Mouse (Mus musculus) stomach, postnatal 0 days (tissue): ENCODE data around the gene Efs. TPM values are rescaled to one million over a fixed set of nuclear protein-coding genes. Genes with fewer than 3 reads are reported as not detected.

Experiments used
- ATAC-seq: fragments of 200-750 bp; cut with Nextera tagmentation; 2 replicates; pipeline ENCODE4 v1.8.0; 2017; ENCODE audit not compliant: low FRiP score, low TSS enrichment
- DNase-seq: peaks from one replicate; pipeline ENCODE4 v3.0.0-alpha.2; 2016; ENCODE audit warnings: low spot score
- H3K27ac ChIP-seq: fragments of 300-500 bp; sonication (generic); replicated peaks from 2 replicates; pipeline ENCODE4 v1.5.1; 2014; ENCODE audit warnings: mild to moderate bottlenecking, control low read depth
- H3K27me3 ChIP-seq: fragments of 300-500 bp; sonication (generic); 2 replicates; pipeline ENCODE4 v1.6.1; 2014; ENCODE audit warnings: low read length; ENCODE audit not compliant: control insufficient read depth, insufficient read depth
- H3K36me3 ChIP-seq: fragments of 300-500 bp; sonication (generic); 2 replicates; pipeline ENCODE4 v1.6.1; 2014; ENCODE audit warnings: low read length, mixed read lengths; ENCODE audit not compliant: control insufficient read depth, insufficient read depth
- H3K4me1 ChIP-seq: fragments of 300-500 bp; sonication (generic); replicated peaks from 2 replicates; pipeline ENCODE4 v1.6.1; 2014; ENCODE audit warnings: antibody characterized with exemption; ENCODE audit not compliant: control insufficient read depth, insufficient read depth
- H3K4me2 ChIP-seq: fragments of 300-500 bp; sonication (generic); replicated peaks from 2 replicates; pipeline ENCODE4 v1.6.1; 2014; ENCODE audit warnings: low read depth, mild to moderate bottlenecking, control low read depth, moderate library complexity
- H3K4me3 ChIP-seq: fragments of 300-500 bp; sonication (generic); 2 replicates; pipeline ENCODE4 v1.5.1; 2014; ENCODE audit warnings: low read depth, low read length, control low read depth
- H3K9ac ChIP-seq: fragments of 300-500 bp; sonication (generic); 2 replicates; pipeline ENCODE4 v1.6.1; 2014; ENCODE audit warnings: mild to moderate bottlenecking, low read length, control low read depth, mixed read lengths
- H3K9me3 ChIP-seq: fragments of 300-500 bp; sonication (generic); 2 replicates; pipeline ENCODE4 v1.6.1; 2016; ENCODE audit warnings: low read length; ENCODE audit not compliant: control insufficient read depth
- CTCF ChIP-seq: IDR thresholded peaks from 2 replicates; pipeline ENCODE4 v1.5.1; 2016; ENCODE audit warnings: antibody characterized with exemption, low read depth, mild to moderate bottlenecking, moderate library complexity
- EP300 ChIP-seq: optimal IDR thresholded peaks from 2 replicates; pipeline ENCODE3; 2016; ENCODE audit warnings: antibody characterized with exemption
- WGBS: fragments of 180-500 bp; shearing (Covaris S2); extraction: QIAGEN DNeasy Blood & Tissue Kit; methylation state at CpG from one replicate; pipeline ENCODE4 v1.1.7; 2014; 5-methylcytosine and 5-hydroxymethylcytosine counted together
- polyA plus RNA-seq: library from polyadenylated mRNA; unstranded; fragments of >200 nt; fragmentation: Nextera tagmentation; extraction: Ambion mirVana; gene quantifications from 2 replicates; pipeline ENCODE4 v1.2.1, GENCODE M21; 2015

The Efs gene
- polyA plus RNA-seq, 1 experiment from 2014 or later = 14.1 TPM

DNA sequence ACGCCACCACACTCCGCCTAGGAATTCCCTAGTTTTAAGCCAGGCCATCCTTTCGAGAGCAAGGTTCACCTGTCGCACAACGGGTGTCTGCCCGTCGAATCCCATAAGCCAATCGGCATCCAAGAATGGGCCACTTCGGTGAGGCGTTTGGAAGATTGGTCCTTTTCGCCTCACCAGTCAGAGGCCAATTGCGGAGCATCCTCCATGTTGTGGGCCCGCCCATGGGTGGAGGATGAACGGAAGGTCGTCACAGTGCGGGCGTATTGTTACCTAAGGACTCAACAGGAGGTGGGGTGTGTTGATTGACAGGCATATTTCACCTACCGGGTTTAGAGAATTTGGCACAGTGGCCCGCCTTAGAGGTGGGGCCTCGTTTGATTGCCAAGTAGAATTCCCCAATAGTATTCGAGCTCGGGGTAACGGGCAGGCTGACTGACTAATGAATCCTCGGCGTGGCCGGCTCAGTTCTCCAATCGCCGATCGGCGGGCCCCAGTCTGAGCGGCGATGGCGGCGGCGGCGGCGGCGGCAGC, 32.2 kb downstream of the Efs start:
- Histone ChIP-seq H3K4me3 (peak overlapping the region; percentile 98), H3K9ac (peak overlapping the region; percentile 99), H3K4me1 (peaks cover 3% of the 10 kb centered on the region; the same call in 1 of the 2 replicates), H3K9me3 (no peaks in the 10 kb centered on the region), H3K27me3 (no peaks in the 10 kb centered on the region), H3K27ac (peak overlapping the region; percentile 97), H3K36me3 (peaks cover 9% of the 10 kb centered on the region; the same call in 1 of the 2 replicates), H3K4me2 (peak overlapping the region; percentile 48)
- ATAC-seq (peak; percentile 98), DNase-seq (peak; percentile 98)
- 0% methylated on average over 38 of the region's 38 CpGs for WGBS
- peak; percentile 92 for TF ChIP-seq EP300
- TF ChIP-seq CTCF = 0 out of 2 replicates have a peak, but pooled peaks have one; percentile 9

DNA sequence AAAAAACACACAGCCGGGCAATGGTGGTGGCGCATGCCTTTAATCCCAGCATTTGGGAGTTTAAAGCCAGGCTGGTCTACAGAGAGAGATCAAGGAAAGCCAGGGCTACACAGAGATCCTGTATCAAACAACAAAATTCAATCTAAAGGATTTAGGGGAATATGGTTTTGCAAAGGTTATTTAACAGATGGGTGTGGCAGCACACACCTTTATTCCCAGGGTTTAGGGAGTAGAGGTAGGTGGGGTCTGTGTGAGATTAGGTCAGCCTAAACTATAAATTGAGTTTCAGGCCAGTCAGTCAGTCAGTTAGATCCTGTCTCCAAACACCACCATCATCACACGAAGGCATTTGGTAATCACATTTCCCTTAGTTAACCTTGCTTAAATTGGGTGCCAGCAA, 33.7 kb downstream of the Efs start, which contains the start of gene Pabpn1:
TSS of gene Pabpn1 (plus strand) at position 301 of the 400 bp plus-strand sequence.
- TF ChIP-seq CTCF (no peak), EP300 (no peak)
- H3K9me3 ChIP-seq = no peaks in the 10 kb centered on the region
- 89% methylated on average over 3 of the region's 3 CpGs for WGBS
- peaks cover 3% of the 10 kb centered on the region; the same call in 1 of the 2 replicates for H3K4me1 ChIP-seq
- H3K27ac ChIP-seq = peak within 1 kb of the TSS; percentile 75
- H3K4me3 ChIP-seq = peak within 1 kb of the TSS; percentile 98
- H3K36me3 ChIP-seq = 0 out of 2 replicates have a peak, but pooled peaks cover 4% of the 10 kb centered on the region
- no peak for DNase-seq
- H3K4me2 ChIP-seq = peak within 1 kb of the TSS; percentile 48
- no peak within 1 kb of the TSS for H3K9ac ChIP-seq
- no peak for ATAC-seq
- no peaks in the 10 kb centered on the region for H3K27me3 ChIP-seq

DNA sequence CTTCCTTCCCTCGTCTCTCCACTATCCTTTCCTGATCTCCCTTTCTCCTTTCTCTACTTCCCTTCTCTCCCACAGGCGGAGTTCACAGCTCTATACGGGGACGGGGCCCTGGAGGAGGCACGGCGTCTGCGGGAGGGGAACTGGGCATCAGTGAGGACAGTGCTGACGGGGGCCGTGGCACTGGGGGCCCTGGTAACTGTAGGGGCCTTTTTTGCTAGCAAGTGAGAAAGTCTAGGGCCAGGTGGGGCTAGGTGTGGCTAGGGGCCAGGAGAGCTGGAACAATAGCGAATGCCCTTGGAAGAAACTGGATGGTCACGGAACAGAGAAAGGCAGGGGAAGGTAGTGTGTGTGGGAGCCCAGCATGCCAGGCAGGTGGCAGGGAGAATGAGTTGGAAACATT, 40.6 kb downstream of the Efs start:
- WGBS = 88% methylated on average over 9 of the region's 11 CpGs
- H3K9ac ChIP-seq = no peak overlapping the region
- H3K36me3 ChIP-seq = 0 out of 2 replicates have a peak, but pooled peaks cover 2% of the 10 kb centered on the region
- no peak for ATAC-seq
- H3K27ac ChIP-seq = no peak overlapping the region
- no peak overlapping the region for H3K4me3 ChIP-seq
- 0 out of 2 replicates have a peak, but pooled peaks cover 4% of the 10 kb centered on the region for H3K4me1 ChIP-seq
- no peak overlapping the region for H3K4me2 ChIP-seq
- H3K27me3 ChIP-seq = no peaks in the 10 kb centered on the region
- H3K9me3 ChIP-seq = no peaks in the 10 kb centered on the region
- TF ChIP-seq EP300 (no peak), CTCF (no peak)
- DNase-seq = no peak

DNA sequence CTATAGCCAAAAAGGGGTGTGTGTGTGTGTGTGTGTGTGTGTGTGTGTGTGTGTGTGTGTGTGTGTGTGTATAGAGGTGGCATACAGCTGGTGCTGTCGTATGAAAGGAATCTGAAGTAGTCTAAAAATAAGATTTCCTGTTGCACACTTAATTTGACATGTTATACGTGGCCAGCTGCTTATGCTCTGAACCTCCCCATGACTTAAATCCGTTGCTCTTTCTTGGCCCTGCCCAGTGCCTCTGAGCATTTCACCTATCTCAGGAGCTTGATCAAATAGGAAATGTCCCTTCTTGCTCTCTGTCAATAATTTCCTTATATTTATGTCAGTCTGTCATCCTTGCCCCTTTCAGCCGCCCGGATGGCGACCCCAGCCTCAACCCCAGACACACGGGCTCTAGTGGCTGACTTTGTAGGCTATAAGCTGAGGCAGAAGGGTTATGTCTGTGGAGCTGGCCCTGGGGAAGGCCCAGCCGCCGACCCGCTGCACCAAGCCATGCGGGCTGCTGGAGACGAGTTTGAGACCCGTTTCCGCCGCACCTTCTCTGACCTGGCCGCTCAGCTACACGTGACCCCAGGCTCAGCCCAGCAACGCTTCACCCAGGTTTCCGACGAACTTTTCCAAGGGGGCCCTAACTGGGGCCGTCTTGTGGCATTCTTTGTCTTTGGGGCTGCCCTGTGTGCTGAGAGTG, 41.8 kb downstream of the Efs start:
- H3K9me3 ChIP-seq = no peaks in the 10 kb centered on the region
- H3K36me3 ChIP-seq = 0 out of 2 replicates have a peak, but pooled peaks cover 2% of the 10 kb centered on the region
- ATAC-seq = peak; percentile 18
- peak overlapping the region; percentile 97 for H3K27ac ChIP-seq
- 0 out of 2 replicates have a peak, but pooled peaks cover 4% of the 10 kb centered on the region for H3K4me1 ChIP-seq
- H3K9ac ChIP-seq = peak overlapping the region; percentile 77
- DNase-seq = peak; percentile 48
- WGBS = 13% methylated on average over 21 of the region's 21 CpGs
- peak overlapping the region; percentile 62 for H3K4me3 ChIP-seq
- TF ChIP-seq EP300 (no peak), CTCF (no peak)
- H3K4me2 ChIP-seq = peak overlapping the region; percentile 81
- H3K27me3 ChIP-seq = no peaks in the 10 kb centered on the region

DNA sequence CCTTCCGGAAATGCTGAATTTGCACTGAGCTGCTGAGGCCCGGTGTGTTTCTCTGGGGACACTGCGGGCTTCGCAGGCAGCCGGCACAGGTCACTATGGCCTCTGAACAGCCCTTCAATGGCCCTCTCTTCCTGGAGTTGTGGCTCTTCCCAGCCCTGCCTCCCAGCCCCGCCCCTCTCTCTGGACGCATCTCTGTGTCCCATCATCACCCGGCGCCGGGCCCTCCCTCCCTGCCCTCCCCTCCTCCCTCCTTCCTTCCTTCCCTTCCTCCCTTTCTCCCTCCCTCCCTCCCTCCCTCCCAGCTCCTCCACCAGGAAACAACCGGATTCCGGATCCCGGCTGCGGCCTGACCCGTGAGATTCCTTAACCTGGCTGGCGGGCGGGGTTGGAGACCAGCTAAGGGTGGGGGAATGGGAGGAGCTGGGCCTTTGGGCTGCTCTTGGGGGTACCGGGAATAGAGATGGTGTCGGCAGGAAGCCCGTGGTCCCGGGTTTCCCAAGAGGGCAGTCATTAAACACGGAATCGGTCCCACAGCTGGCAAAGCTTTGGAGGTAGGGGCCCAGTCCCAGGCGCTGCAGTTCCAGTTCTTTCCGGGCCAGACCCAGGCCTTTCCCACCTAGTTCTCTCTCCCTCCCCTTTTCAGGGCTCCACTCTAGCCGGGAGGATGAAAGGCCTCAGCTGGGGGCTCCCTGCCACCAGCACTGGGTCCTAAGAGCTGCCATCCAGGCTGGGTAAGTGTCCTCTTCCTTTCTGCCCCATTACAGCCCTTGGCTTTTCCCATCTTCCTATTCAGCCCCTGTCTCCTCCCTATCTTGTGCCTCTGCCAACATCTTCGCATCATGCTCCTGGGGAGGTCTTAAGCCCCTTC, 42.5 kb downstream of the Efs start, which contains the start of the genes Bcl2l2 and Gm20521:
TSS of gene Bcl2l2 (plus strand) at position 224 of the 868 bp plus-strand sequence.
TSS of gene Gm20521 (plus strand) at position 288 of the 868 bp plus-strand sequence.
- DNase-seq = peak; percentile 95
- H3K4me2 ChIP-seq = peak within 1 kb of the TSS; percentile 81
- H3K4me1 ChIP-seq = 0 out of 2 replicates have a peak, but pooled peaks cover 4% of the 10 kb centered on the region
- peak; percentile 93 for ATAC-seq
- 1% methylated on average over 27 of the region's 27 CpGs for WGBS
- peak within 1 kb of the TSS; percentile 62 for H3K4me3 ChIP-seq
- H3K27me3 ChIP-seq = no peaks in the 10 kb centered on the region
- peak within 1 kb of the TSS; percentile 77 for H3K9ac ChIP-seq
- H3K9me3 ChIP-seq = no peaks in the 10 kb centered on the region
- TF ChIP-seq EP300 (no peak), CTCF (no peak)
- 0 out of 2 replicates have a peak, but pooled peaks cover 2% of the 10 kb centered on the region for H3K36me3 ChIP-seq
- H3K27ac ChIP-seq = peak within 1 kb of the TSS; percentile 97
